In the genomic region with DNA sequence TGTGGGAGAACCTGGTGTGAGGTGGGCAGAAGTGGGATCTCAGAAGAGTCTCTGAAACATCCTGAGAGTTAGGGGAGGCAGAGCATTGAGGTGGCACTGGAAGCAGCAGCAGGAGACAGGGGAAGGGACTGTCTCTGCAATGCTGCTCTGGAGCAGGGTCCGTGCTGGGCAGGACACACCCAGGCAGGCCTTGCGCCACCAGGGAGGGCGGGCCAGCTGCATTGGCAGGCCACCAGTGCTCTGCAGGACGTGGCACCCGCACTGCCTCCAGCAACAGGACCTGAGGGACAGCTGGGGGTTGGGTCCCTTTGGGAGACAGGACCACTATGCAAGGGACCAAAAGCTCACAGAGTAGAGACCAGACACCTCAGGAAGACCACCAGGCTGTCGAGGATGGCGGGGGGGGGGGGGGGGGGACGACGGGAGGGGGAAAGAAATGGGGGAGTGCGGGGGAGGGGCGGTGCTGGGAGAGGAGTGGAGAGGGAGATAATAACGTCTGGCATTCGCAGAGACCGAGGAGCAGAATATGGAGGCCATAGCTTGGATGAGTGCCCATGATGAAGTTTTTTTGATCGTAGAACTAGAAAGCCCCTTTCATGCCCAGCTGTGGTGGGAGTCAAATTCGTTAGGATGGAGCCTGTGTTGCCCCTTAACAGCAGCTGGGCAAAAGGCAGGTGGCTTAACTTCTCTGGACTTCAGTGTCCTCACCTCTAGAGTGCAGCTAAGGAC, we compare ENCODE assay signal across 9 mouse cellular contexts. TPM values are rescaled to one million over a fixed set of nuclear protein-coding genes. Genes with fewer than 3 reads are reported as not detected.
DNase-seq lines count a peak whose midpoint lies in the region; ATAC-seq and TF ChIP-seq lines count a peak whose summit lies in the region.
"Had no signal": no experiment of that assay in that cellular context is flagged by ENCODE, and none has a peak within 500 bp of the region (broad histone marks: within the 10 kb centered on the region; RNA-seq: fewer than 3 reads in every experiment).

No protein-coding gene starts in this region.

- ATAC-seq in lung, embryonic 15.5 days (ENCODE audit: borderline replicate concordance, extremely low read depth, low FRiP score, low TSS enrichment): peak; percentile 68
- no peak for ATAC-seq in monocyte, adult 5-6 weeks (replicated peaks; ENCODE audit: insufficient number of reproducible peaks, low FRiP score, low TSS enrichment, poor library complexity, severe bottlenecking)

- no peak for TF ChIP-seq CTCF in thymus, adult 2 months (IDR thresholded peaks at IDR 0.05; ENCODE audit: borderline replicate concordance, control insufficient read depth, extremely low read depth, insufficient read depth, low read length, poor library complexity)

- no peak for TF ChIP-seq POLR2A in thymus, adult 2 months (IDR thresholded peaks at IDR 0.05; ENCODE audit: control insufficient read depth, extremely low read depth, insufficient read depth, low read length, poor library complexity)

- peak overlapping the region; percentile 80 for H3K27ac ChIP-seq in heart, embryonic 10.5 days
- peak overlapping the region; percentile 87 for H3K27ac ChIP-seq in lung, embryonic 15.5 days
- H3K27ac ChIP-seq in thymus, adult 2 months (ENCODE audit: control insufficient read depth, insufficient read depth, low read length): no peak overlapping the region

- peak; percentile 46 for DNase-seq in layer of hippocampus, adult 11-12 months (ENCODE audit: low spot score)
- no peak for DNase-seq in layer of hippocampus, postnatal 14 days (ENCODE audit: low spot score in 2 of 2)
- peak; percentile 85 for DNase-seq in adrenal gland, postnatal 14 days
- DNase-seq in heart, embryonic 10.5 days (ENCODE audit: low spot score): no peak
- no peak for DNase-seq in thymus, postnatal 25 days
- no peak for DNase-seq in thymus, adult 2 months

- WGBS in heart, embryonic 10.5 days: 19% methylated on average over 13 of the region's 16 CpGs
- 15% methylated on average over 13 of the region's 16 CpGs for WGBS in lung, embryonic 15.5 days
- WGBS in thymus, adult 2 months: 68% methylated on average over 14 of the region's 16 CpGs

- H3K4me2 ChIP-seq in lung, embryonic 15.5 days: peak overlapping the region; percentile 36

- H3K36me3 ChIP-seq in heart, embryonic 10.5 days: no peaks in the 10 kb centered on the region
- no peaks in the 10 kb centered on the region for H3K36me3 ChIP-seq in lung, embryonic 15.5 days
- no peaks in the 10 kb centered on the region for H3K36me3 ChIP-seq in thymus, adult 2 months (ENCODE audit: control insufficient read depth, insufficient read depth, low read length)

- no peaks in the 10 kb centered on the region for H3K9me3 ChIP-seq in heart, embryonic 10.5 days
- no peaks in the 10 kb centered on the region for H3K9me3 ChIP-seq in lung, embryonic 15.5 days

- H3K4me1 ChIP-seq in heart, embryonic 10.5 days: peaks cover 31% of the 10 kb centered on the region
- H3K4me1 ChIP-seq in lung, embryonic 15.5 days: peaks cover 48% of the 10 kb centered on the region
- no peaks in the 10 kb centered on the region for H3K4me1 ChIP-seq in thymus, adult 2 months (replicated peaks; ENCODE audit: control insufficient read depth, insufficient read depth, low read length)

- H3K4me3 ChIP-seq in heart, embryonic 10.5 days: no peak overlapping the region
- no peak overlapping the region for H3K4me3 ChIP-seq in lung, embryonic 15.5 days
- H3K4me3 ChIP-seq in thymus, adult 2 months (ENCODE audit: control insufficient read depth, insufficient read depth, low read length): no peak overlapping the region

- H3K27me3 ChIP-seq in heart, embryonic 10.5 days (ENCODE audit: insufficient read depth, poor library complexity, severe bottlenecking): no peaks in the 10 kb centered on the region
- H3K27me3 ChIP-seq in lung, embryonic 15.5 days: no peaks in the 10 kb centered on the region
- no peaks in the 10 kb centered on the region; the same call in 1 of the 2 replicates for H3K27me3 ChIP-seq in thymus, adult 2 months (ENCODE audit: control insufficient read depth, insufficient read depth, low read length)

- no peak overlapping the region for H3K9ac ChIP-seq in lung, embryonic 15.5 days

RNA-seq across cellular contexts. Expression of a gene that starts 20.2 kb away (rescaled TPM):
- total RNA-seq in layer of hippocampus, postnatal 14 days (2021): 10 to 100 TPM; 39.7 to 59.5 TPM
- total RNA-seq in adrenal gland, postnatal 14 days (2021): 358 and 494 TPM in 2 replicates
- 146 and 311 TPM in 2 replicates for polyA plus RNA-seq in heart, embryonic 10.5 days (2016; fragmentation: Nextera tagmentation; extraction: Ambion mirVana)
- polyA plus RNA-seq in lung, embryonic 15.5 days (2015; fragmentation: Nextera tagmentation; extraction: Ambion mirVana): 1,191 and 1,256 TPM in 2 replicates
- total RNA-seq in monocyte, adult 5-6 weeks (2017): not detected in 3 replicates
- 11.9 and 18.7 TPM in 2 replicates for polyA plus RNA-seq in thymus, adult 2 months (2012; rRNA removed)

RNA-seq across cellular contexts. Expression of a gene that starts 51.6 kb away (rescaled TPM):
- not detected for total RNA-seq in layer of hippocampus, postnatal 14 days (2021)
- total RNA-seq in adrenal gland, postnatal 14 days (2021): not detected in 2 replicates
- 0.22 TPM in 1 of 2 replicates, not detected in the other for polyA plus RNA-seq in heart, embryonic 10.5 days (2016; fragmentation: Nextera tagmentation; extraction: Ambion mirVana)
- polyA plus RNA-seq in lung, embryonic 15.5 days (2015; fragmentation: Nextera tagmentation; extraction: Ambion mirVana): not detected in 2 replicates
- 2.5 TPM in 1 of 3 replicates, not detected in the others for total RNA-seq in monocyte, adult 5-6 weeks (2017)
- 0.12 TPM in 1 of 2 replicates, not detected in the other for polyA plus RNA-seq in thymus, adult 2 months (2012; rRNA removed)
- polyA plus RNA-seq: embryonic facial prominence, embryonic 11.5 days had no signal

Comparison
In these comparisons a context has a peak if more than half of its experiments do, and no peak if none do; other contexts are left out.
1. DNase-seq: peak in layer of hippocampus, adult 11-12 months (single experiment) and adrenal gland, postnatal 14 days (single experiment); none in layer of hippocampus, postnatal 14 days (0 of 2), heart, embryonic 10.5 days (single experiment), thymus, postnatal 25 days (single experiment) and thymus, adult 2 months (single experiment).
2. RNA of a gene that starts 20.2 kb away (total RNA-seq): 358 to 494 TPM in adrenal gland, postnatal 14 days and 39.7 to 59.5 TPM in layer of hippocampus, postnatal 14 days; not detected in monocyte, adult 5-6 weeks; every median in the first group is over 10 times any median in the second.